Mouse (Mus musculus): Measurements from ENCODE around the gene Cacnb4.

The Cacnb4 gene

DNA sequence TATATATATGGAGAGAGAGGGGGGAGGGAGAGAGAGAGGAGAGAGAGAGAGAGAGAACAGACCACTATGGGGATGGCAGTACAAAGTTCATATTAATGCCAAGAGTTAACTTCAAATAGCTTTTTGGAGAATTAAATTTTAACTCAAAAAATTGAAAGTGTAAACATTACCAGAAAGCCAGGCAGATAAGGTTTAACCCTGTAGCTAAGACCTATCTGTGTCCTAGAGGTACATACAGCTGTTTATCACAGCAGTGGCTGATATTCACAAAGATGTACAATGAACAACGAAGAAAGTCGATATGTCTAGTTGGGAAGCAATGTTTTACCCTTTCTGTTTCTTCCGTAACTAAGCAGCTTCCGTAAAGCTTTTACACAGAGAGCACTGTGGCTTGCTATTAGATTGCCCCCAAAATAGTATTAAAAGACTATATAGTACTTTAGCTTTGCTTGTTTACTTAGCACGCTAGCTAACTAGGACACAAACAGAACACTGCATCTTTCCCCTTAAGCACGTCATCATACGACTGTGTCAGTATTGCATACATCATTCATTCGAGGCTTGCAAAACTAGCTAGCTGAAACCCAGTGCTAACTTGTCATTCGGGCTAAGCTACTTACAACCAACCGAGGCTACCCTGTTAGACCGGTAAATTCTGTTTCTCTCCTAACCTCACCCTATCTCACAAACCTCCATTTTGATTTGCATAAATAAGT lies 72.5 kb downstream of the Cacnb4 start:
- DNase-seq = no peak

DNA sequence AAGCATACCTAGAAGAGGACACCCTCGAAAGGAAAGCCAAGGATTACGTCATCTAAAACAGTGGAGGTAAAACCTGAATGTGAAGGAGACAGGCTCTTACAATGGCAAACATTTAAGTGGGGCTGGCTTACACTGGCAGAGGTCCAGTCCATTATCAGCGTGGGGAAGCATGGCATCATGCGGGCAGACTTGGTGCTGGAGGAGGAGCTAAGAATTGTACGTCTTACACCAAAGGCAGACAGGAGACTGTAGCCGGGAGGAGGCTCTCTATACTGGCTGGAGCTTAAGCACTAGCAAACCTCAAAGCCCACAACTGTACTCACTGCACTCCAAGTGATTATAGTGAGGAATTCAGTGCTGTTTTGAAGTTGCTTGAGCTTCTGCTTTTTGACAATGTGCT lies 73.2 kb downstream of the Cacnb4 start:
- DNase-seq = no peak

DNA sequence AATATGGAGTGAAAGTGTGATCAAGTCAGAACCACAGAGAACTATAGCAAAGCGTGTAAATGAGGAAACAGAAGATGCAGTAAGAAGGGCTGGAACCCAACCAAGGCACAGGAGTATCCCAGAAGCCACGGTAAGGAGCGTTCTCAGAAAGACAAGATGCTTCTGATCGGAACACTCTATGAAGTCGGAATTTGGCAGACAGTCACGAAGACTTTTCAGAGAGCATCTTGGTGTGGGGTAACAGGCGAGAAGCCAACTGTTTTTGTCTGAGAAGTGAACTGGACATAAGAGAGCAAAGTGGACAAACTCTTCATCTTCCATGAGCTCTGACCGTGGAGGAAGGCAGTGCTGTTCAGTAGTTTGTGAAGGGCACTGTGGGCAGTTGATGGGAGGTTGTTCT lies 73.7 kb downstream of the Cacnb4 start:
- DNase-seq = no peak

DNA sequence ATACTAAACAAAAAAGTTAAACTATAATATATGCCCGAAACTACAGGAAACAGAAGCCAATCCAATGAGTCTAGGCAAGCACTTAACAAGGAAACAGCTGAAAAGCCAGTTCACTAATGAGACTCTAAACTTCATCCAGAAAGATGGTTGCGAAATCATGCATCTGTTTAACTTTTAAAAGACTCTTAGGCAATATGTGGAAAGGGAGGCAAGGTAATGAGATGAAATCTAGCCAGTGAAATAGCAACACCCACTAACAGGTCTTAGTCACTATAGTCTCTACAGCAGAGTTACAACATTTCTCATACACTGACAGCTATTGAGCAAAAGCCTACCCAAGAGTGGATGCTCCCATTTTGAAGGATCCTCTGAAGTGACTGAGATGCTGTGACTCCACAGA lies 74.4 kb downstream of the Cacnb4 start:
- no peak for DNase-seq

DNA sequence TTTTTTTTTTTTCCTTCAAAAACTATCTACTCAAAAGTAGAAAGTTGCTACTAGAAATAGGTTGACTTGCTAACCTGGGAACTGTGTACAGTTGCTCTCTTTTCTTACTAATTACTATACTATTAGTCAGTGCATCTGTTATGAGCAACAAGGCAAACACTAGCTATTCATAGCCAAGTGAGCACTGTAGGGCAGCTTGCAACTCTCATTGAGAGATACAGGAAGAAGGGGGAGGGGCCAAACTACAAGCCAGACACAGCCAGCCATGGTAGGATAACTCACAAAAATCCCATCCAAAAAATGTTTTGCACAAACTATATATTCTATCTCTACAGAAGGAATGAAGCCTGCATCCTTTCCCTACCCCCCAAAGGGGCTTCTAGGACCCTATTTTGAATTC lies 79.1 kb downstream of the Cacnb4 start:
- no peak for DNase-seq

DNA sequence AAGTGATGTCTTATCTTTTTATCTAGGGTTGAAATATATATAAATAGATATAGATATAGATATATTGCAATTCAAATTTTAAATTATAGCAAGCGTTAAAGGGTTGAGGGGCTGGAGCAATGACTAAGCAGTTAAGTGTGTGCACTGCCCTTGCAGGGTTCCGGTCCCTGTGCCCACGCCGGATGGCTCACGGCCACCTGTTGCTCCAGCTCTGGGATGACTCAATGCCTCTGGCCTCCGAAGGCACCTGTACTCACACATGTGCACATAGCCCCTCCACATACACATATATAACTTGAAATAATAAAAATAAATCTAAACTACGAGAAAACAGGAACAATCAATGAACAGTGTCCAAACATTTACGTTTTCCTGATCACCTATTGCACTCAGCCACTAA lies 82.8 kb downstream of the Cacnb4 start:
- no peak for DNase-seq

DNA sequence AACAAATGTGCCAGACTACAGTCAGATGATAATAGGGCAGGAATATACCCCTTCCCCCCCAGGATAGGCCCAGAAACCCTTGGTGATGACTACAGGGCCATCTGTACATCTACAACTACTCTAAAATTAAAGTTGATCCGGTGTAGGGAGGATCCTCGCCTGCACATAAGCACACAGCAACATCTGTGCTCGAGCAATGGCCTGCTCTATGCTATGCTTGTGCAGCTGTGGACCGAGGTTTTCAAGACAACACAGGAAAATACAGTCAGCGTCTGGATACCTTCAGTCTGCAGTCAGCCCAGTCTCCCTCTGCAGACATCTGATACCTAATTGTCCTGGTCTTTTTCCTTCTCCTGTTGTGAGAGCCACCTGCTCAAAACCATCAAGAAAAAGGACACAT lies 83.4 kb downstream of the Cacnb4 start:
- DNase-seq = no peak

DNA sequence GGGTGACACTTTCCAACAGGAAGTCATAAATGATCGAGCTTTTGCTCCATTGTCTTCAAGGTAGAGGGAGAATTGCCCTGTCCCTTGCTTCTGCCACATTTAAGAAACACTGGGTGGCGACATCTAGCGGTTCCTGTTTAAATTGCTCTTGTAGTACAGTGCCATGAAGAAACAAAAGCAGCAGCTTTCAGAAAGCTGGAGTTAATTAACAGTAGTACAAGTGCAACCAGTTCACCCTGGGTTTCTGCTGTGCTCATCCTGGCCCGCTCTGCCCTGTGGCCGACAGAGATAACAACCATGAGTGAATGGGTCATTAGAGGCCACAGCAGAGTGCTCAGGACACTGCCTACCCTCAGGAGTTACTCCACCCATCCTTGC lies 85.7 kb downstream of the Cacnb4 start:
- peak; percentile 83 for DNase-seq

DNA sequence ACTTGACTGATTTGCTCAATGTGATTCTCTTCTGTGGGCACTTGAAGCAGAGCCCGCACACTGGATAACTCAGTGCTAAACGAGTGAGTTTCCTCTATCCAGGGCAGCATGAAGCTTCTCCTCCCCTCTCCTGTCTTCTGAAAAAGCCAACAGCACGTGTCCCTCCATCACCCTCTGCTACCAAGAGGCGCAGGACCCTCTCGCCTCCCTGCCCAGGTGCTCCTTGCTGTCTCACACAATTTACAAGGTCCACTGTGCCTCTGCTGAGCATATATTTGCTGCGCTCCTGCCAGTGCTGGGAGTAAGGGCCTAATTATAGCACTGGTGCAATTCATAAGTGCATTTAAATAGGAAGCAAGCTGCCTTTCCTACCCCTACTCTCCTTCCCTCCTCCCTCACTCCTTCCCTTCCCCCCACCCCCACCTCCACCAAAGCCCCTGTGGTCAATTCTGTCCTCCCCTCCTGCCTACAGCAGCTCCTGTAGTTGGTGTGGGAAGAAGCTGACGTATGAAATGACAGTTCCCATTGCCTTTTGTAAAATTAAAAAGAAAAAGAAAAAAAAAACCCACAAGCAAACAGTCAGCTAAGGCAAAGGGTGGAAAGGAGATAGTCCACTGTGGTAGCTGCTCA lies 86.2 kb downstream of the Cacnb4 start:
- peak; percentile 39 for DNase-seq

DNA sequence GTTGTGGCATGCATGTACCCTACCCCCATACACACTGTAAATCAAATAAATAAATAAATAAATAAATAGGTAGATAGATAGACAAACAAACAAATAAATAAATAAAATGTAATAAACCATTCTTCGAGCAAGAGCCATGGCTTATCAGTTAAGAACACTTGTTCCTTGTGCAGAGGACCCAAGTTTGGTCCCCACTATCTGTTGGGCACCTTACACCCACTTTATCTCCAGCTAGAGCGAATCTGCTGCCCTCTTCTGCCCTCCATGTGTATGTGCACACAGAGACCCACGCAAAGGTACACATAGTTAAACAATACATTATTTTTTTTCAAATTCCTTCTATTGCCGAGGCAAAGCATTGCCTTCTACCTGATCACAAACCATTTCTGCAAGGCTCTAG lies 87.1 kb downstream of the Cacnb4 start:
- no peak for DNase-seq

DNA sequence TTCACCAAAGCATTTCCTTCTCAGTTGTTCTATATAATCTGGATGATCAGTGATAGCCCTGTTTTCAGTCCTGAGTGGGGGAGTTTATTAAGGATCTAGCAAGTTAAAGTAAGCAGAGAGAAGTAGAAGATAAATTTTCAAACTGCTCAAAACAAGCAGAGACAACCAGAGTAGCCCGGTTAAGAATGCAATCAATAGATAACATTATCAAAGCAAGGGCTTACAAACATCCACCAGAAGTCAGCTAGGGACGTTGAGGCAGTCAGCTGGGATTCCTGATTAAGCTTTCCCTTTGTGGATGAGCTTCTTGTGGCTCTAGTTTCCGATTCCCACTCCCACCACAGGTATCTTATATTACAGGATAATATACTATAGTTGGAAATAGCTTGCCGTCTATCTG lies 91.2 kb downstream of the Cacnb4 start:
- no peak for DNase-seq

DNA sequence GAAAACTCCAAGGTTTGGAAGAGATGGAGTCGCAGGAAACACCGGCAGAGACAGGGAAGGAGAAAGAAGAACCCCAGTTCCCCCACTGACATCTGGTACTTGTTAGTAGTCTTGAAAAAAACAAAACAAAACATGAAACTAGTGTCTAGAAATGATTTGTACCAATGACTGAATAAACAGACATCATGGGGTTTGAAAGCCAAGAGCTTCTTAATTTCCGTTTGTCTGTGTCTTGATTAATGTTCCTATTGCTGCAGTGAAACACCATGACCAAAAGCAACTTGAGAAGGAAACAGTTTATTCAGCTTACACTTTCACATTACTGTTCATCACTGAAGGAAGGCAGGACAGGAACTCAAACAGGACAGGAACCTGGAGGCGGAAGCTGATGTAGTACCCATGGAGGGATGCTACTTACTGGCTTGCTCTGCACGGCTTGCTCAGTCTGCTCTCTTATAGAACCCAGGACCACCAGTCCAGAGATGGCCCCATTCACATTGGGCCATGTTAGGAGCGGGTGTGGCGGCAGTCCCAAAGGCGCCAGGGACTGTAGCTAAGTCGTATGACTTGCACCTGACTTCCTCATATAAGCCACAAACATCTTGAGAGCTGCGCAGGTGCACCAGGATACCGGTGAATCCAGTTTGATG lies 95.4 kb downstream of the Cacnb4 start:
- no peak for DNase-seq

DNA sequence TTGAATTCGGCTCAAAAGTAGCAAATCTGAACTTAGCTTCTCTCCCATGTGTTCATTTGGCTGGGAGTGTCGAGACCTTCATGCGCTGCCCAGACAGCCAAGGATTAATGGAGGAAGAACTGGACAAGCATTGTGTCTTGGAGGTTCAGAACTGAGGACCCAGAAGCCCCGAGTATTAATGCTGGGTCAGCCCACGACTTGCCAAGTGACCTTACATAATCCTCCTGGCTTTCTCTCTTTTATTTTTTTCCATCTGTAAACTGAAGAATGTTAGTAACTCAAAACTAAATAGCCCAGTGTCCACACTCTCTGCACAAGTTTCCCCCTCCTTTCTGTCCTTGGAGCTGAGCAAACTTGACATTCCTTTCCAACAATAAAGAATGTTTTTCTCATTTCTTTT lies 95.9 kb downstream of the Cacnb4 start:
- DNase-seq = no peak

DNA sequence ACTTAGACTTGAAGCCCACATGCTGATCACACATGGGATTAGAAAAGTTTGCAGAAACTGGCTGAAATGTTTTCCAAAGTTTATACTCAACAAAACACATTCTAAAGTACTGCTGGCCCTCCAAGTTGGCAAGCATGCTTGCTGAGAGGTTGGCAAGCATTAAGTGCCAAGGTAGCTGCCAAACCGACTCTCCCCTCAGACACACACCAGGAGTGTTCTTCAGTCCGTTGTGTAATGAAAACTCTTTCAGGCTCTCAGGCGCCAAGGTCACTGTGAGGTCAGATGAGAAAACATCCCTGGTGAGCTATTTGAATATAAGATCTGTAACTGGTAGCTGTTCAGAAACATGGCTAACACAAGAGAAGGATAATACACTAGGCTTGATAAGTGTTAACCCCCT lies 97.8 kb downstream of the Cacnb4 start:
- no peak for DNase-seq

DNA sequence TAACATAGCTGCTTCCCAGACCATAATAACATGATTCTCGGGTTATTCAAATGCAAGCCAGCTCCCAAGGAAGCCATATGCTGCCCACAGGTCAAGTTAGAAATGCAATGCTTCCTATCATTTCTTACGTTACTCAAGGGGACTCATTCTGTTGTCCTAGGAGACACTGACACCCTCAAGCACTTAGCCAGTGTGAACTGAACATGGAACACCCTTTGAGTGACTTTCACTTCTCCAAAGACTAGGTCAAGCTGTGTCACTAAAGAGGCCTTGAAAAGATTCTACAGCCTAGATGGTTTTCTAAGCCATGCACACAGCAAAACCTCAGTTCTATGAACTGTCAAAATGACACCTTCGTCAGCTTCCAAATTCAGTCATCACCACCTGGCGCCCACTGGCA lies 98.9 kb downstream of the Cacnb4 start:
- no peak for DNase-seq

DNA sequence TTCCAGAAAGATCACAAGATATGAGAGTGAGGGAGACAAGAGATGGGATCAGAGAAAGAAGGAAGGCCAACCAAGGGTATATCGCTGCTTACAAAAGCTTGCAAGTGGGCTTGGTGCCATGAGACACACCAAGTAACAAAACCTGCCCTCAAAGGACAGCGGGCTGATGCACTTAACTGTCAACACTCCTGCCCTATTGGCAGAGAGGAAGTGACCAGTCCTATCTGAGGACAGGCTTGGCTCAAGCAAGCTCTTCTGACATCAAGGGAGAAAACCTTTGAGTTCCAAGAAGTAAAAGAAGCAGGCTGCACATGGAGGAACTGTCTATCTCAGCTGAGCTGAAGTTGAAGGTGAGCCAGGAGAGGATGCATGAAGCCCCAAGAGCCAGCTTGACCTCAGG lies 100.1 kb downstream of the Cacnb4 start:
- no peak for DNase-seq

DNA sequence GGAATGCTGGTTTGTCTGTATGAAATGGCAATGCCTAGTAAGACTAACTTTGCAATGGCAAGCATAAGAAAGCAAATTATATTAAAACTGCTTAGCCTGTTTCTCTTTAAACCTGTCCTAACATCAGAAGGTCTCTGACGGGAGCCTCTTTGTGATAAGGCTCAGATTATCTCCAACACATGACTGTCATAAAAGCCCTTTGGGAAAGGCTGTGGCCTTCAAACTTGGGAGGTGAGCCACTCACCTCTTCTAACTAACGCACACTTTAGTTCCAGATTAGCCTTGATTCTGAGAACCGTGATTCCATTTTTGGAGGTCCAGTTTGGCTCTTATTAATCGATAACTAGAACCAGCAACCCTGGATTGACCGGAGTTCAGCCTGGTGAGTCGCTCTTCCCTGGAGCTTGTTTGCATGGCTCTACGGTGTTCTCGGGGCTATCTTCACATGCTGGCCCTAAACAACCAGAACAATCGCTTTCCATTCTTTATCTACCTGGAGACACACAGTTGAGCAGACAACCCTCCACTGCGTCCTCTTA lies 100.9 kb downstream of the Cacnb4 start:
- no peak for DNase-seq

DNA sequence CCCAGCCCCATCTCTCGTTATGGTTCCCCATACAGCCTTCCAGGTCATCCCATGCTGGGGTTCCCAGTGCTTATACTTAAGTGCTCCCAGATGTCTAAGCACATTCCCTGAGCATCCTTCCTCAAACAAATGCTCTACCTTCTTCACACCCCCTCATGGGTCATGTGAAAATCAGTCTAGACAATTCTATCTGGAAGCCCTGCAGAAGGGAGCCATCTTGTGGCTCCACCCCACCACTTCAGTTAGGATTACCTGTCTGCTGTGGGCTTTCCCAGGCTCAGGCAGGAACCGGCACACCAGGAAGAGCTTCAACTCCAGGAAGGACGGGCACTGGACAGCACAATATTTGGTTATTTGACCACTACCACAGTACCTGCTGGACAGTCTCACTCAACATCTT lies 101.7 kb downstream of the Cacnb4 start:
- peak; percentile 72 for DNase-seq

DNA sequence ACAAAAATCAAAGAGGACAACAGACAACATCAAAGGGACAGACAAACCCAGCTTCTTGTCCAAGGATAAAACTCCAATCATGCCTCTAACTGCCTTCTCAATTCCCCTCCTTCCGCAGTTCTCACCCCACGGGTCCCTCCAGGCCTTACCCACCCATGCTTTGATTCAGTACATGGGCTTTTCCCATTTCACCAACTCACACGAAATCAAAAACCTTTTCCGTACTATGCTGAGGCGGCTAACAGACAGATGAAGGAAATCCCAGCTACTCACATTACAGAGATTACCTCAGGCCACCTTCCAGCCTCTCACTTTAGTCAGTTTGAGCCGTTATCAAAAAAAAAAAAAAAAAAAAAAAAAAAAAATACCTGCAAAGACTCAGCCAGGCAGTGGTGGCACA lies 104.4 kb downstream of the Cacnb4 start:
- DNase-seq = no peak

DNA sequence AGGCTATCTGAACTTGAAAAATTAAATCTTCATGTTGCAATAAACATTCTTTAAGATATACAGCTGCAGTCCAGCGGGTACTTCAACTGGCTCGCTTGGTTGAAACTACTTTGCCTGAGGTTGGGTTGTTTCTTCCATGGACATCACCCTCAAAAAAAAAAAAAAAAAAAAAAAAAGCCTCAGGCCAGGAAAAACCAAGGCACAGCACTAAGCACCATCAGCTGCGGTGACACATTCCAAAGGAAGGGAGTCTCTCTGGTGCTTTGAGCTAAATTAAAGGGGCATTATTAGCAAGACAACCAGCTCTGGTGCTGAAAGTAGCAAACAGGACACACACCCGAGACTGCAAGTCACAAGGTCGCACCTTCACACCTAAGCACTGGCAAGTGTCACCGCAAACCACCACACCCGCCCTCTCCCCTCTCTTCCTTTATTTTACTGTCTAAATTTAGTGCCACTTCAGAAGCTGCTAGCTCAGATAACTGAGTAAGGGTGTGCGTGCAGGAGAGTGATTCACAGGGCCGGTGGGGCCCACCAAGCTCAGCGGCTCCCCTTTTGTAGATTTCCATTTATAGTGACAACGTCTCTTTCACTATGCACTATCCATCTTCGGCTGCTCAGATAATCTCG lies 105.2 kb downstream of the Cacnb4 start:
- no peak for DNase-seq

DNA sequence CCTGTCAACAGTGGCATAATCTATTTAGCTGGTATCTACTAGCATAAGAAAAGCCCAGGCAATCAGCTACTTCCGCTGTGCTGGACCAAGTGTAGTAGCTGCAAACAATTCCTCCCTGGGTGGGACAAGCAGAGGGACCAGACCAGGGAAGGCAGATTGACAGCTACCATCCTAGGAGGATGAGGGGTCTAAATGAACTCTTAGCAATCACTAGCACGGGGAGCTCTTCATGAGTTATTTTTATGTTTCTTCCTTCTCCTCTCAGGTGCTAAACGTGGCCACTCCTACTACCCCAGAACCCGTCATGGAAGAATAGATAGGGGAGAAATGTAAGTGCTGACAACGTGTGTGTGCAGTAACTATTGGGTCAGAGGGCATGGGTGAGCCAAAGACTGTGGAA lies 105.8 kb downstream of the Cacnb4 start:
- DNase-seq = no peak

DNA sequence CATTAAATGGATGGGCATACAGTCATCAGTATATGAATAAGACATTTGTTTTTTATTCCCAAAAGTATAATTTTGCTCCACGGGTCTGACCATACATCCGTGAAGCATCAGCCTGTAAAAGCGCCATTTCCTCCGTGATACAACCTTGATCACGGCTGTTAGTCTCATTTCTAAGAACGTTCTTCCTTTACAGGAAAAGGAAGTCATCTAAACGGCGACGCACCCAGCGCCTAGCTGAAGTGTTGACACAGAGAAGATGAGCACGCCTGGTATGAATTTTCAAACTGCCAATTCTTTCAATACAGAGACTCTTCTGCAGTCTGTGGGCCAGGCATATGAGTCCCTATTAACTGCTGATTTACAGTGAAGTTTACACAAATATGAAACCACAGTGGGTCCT lies 106.5 kb downstream of the Cacnb4 start:
- no peak for DNase-seq

DNA sequence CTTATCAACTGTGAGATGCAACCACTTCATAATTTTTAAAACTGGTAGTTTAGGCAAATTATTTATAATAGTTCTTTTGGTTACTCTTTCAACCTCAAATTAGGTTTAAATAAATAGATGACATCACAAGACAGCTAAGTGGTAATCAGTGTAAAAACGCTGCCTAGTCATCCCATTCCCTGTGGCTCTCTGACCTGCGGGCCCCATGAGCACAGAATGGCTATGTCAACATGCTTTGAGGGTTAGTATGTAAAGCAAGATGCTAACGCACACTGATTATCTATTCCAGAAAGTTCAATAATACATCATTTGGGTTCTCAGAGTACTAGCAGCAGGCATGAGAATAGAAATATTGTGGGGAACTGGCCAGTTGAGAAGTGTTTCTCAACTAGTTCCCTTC lies 108.5 kb downstream of the Cacnb4 start:
- DNase-seq = no peak

DNA sequence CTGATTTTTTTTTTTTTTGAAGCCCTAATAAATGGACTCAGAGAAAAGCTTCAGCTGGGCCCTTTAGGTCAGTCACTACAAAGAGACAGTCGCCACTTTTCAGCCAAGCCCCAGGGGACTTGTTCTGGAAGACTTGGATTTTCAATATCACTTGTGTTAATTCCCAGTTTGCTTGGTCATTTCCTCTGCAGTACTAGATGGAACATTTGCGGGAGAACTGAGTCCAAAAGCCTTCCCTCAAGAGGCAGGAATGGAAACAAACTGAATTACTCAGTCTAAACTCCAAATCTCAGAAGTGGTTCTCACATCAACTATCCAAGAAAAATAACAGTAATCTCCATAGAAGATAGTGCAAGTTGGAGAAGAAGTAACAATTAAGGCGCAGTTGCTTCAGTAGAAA lies 109.2 kb downstream of the Cacnb4 start:
- DNase-seq = no peak

Measured in cerebellum, adult 9-11 months (tissue).